Mouse (Mus musculus) lung, postnatal 0 days (tissue): Measurements from ENCODE around the gene Cep68.

Source experiments
- CTCF ChIP-seq: IDR thresholded peaks from 2 replicates; pipeline ENCODE4 v1.5.1; 2016; ENCODE audit warnings: antibody characterized with exemption, mild to moderate bottlenecking
- EP300 ChIP-seq: IDR thresholded peaks from 2 replicates; pipeline ENCODE4 v1.6.1; 2016; ENCODE audit warnings: antibody characterized with exemption, mild to moderate bottlenecking, control low read depth

DNA sequence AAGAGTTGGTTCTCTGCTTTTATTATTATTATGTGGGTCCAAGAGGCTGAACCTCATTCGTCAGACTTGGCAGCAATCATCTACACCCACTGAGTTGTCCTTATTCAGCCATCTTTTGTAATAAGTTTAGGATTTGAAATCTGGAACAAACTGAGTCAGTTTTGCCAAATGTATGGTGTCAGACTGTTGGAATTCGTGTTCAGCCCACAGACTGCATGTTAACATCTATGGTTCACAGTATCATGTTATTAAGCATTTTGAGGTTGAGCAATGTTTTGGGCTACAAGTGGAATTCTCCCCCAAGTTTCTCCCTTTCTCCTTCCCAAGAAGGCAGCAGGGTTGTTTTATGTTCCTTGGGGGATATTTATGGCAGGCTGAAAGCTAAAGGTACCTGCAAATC is 3.9 kb upstream of the Cep68 start:
- TF ChIP-seq CTCF: no peak
- TF ChIP-seq EP300: no peak
